Mouse (Mus musculus) cortical plate, adult 2 months (tissue): ENCODE measurements at regions not wholly inside any gene's neighbourhood (a gene's known extent, or its start where the extent isn't known, plus 50 kb on each side); places are given as distances from the start of the nearest gene placed in this dataset.

Experiments
- H3K27ac ChIP-seq: fragments of 200-500 bp; 2 replicates; pipeline ENCODE4 v1.5.1; 2012; ENCODE audit warnings: low read length, control low read depth, inconsistent platforms; ENCODE audit not compliant: insufficient read depth
- H3K4me1 ChIP-seq: fragments of 200-500 bp; 2 replicates; pipeline ENCODE4 v1.6.1; 2011; ENCODE audit warnings: low read length; ENCODE audit not compliant: control insufficient read depth, insufficient read depth
- H3K4me3 ChIP-seq: fragments of 200-500 bp; 2 replicates; pipeline ENCODE4 v1.5.1; 2011; ENCODE audit warnings: mild to moderate bottlenecking, low read length, control low read depth; ENCODE audit not compliant: insufficient read depth
- CTCF ChIP-seq: fragments of 200-500 bp; IDR thresholded peaks from 2 replicates; pipeline ENCODE4 v1.5.1; 2011; ENCODE audit warnings: mild to moderate bottlenecking, control low read depth, low read length; ENCODE audit not compliant: insufficient read depth; ENCODE audit errors: extremely low read depth
- POLR2A ChIP-seq: fragments of 200-500 bp; IDR thresholded peaks from 2 replicates; pipeline ENCODE4 v1.6.1; 2011; ENCODE audit warnings: mild to moderate bottlenecking, low read length, control low read depth; ENCODE audit not compliant: insufficient read depth; ENCODE audit errors: extremely low read depth

- H3K4me1 ChIP-seq: no peaks in the 10 kb centered on the region
- no peak overlapping the region for H3K4me3 ChIP-seq
- H3K27ac ChIP-seq: no peak overlapping the region
- TF ChIP-seq CTCF: no peak
- TF ChIP-seq POLR2A: no peak
These were observed 53.0 kb upstream of the Cd93 start for GRCm38 (mm10) chr2:148496151-148497040.

DNA sequence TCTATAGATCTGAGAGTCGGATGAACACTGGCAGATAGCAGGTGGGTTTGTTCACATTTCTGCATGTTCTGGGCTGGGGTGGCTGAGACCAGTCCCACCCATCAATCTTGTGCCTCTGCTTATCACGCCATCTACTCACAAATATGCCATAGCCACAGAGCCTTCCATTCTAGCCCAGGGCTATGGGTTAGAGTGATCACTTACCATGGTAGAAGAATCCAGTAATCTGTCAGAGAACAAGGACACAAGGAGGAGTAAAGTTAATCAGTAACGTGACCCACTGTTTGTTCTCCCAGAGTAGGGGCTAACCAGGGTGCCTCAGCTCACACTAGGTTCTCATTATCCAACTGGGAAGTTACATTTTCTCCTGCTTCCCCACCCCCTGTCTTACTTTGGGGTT is 52.1 kb upstream of the Cd93 start:
- TF ChIP-seq CTCF: no peak
- no peak for TF ChIP-seq POLR2A
- H3K4me1 ChIP-seq: no peaks in the 10 kb centered on the region
- H3K4me3 ChIP-seq: no peak overlapping the region
- H3K27ac ChIP-seq: no peak overlapping the region

DNA sequence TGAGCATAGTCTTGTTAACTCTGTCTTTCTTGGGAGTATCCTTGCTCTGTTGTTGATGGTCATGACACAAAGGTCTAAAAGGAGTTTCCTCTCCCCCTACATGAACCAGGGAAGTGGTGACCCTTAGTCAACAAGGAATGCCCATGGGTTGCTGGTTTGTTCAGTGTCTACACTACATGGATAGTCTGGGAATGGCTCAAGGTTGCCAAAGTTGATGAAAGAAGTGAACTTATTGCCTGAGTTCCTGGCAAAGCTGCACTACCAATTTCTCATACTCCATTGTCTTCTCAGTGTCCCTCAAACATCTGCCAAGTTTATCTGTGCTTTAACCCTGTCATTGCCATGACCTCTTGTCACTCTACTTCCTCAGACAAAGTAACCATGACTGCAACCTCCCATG is 49.9 kb upstream of the Cd93 start:
- Histone ChIP-seq H3K4me3 (no peak overlapping the region), H3K27ac (no peak overlapping the region), H3K4me1 (no peaks in the 10 kb centered on the region)
- TF ChIP-seq POLR2A (no peak), CTCF (no peak)
